Mouse (Mus musculus) limb, embryonic 11.5 days (tissue): ENCODE results near the gene Odr4. TPM values are rescaled to one million over a fixed set of nuclear protein-coding genes. Genes with fewer than 3 reads are reported as not detected.

Source experiments
- ATAC-seq: fragments of 200-750 bp; cut with Nextera tagmentation; 2 replicates; pipeline ENCODE4 v1.8.0; 2017; ENCODE audit warnings: low read depth; ENCODE audit not compliant: insufficient number of reproducible peaks, low FRiP score, low TSS enrichment
- DNase-seq: peaks from one replicate; pipeline ENCODE4 v3.0.0-alpha.2; 2015; ENCODE audit warnings: low spot score
- H3K27ac ChIP-seq: fragments of 300-500 bp; sonication (generic); replicated peaks from 2 replicates; pipeline ENCODE4 v1.5.1; 2014; ENCODE audit warnings: low read depth, mild to moderate bottlenecking, low read length
- H3K27me3 ChIP-seq: fragments of 300-500 bp; sonication (generic); 2 replicates; pipeline ENCODE4 v1.6.1; 2014; ENCODE audit warnings: mild to moderate bottlenecking, low read length, mixed read lengths; ENCODE audit not compliant: control insufficient read depth, insufficient read depth
- H3K36me3 ChIP-seq: fragments of 300-500 bp; sonication (generic); 2 replicates; pipeline ENCODE4 v1.6.1; 2014; ENCODE audit warnings: mild to moderate bottlenecking, low read length, moderate library complexity, mixed read lengths; ENCODE audit not compliant: control insufficient read depth, insufficient read depth
- H3K4me1 ChIP-seq: fragments of 300-500 bp; sonication (generic); 2 replicates; pipeline ENCODE4 v1.6.1; 2014; ENCODE audit warnings: low read length, mixed read lengths; ENCODE audit not compliant: control insufficient read depth, insufficient read depth
- H3K4me2 ChIP-seq: fragments of 300-500 bp; sonication (generic); 2 replicates; pipeline ENCODE4 v1.6.1; 2014; ENCODE audit warnings: low read depth, mild to moderate bottlenecking, moderate library complexity; ENCODE audit not compliant: severe bottlenecking
- H3K4me3 ChIP-seq: fragments of 300-500 bp; sonication (generic); 2 replicates; pipeline ENCODE4 v1.5.1; 2014; ENCODE audit warnings: low read depth, low read length
- H3K9ac ChIP-seq: fragments of 300-500 bp; sonication (generic); 2 replicates; pipeline ENCODE4 v1.6.1; 2014; ENCODE audit warnings: mild to moderate bottlenecking, low read length
- H3K9me3 ChIP-seq: fragments of 300-500 bp; sonication (generic); 2 replicates; pipeline ENCODE4 v1.6.1; 2016; ENCODE audit warnings: low read length; ENCODE audit not compliant: control insufficient read depth
- WGBS: fragments of 180-500 bp; shearing (Covaris S2); extraction: QIAGEN DNeasy Blood & Tissue Kit; methylation state at CpG from one replicate; pipeline ENCODE4 v1.1.7; 2014; 5-methylcytosine and 5-hydroxymethylcytosine counted together
- polyA plus RNA-seq: library from polyadenylated mRNA; unstranded; fragments of >200 nt; fragmentation: Nextera tagmentation; extraction: Ambion mirVana; gene quantifications from 2 replicates; pipeline ENCODE4 v1.2.1, GENCODE M21; 2014

The Odr4 gene
- polyA plus RNA-seq, 1 experiment from 2014 or later = 24.4 TPM

- ATAC-seq = no peak
- no peak overlapping the region for H3K4me3 ChIP-seq
- no peaks in the 10 kb centered on the region for H3K27me3 ChIP-seq
- H3K9ac ChIP-seq = no peak overlapping the region
- no peak overlapping the region for H3K4me2 ChIP-seq
- no peak for DNase-seq
- no peaks in the 10 kb centered on the region for H3K4me1 ChIP-seq
- H3K27ac ChIP-seq = no peak overlapping the region
- H3K36me3 ChIP-seq = 0 out of 2 replicates have a peak, but pooled peaks cover 4% of the 10 kb centered on the region
- WGBS = 95% methylated on average over 4 of the region's 4 CpGs
- H3K9me3 ChIP-seq = no peaks in the 10 kb centered on the region
These were observed 8.7 kb downstream of the Odr4 start for GRCm38 (mm10) chr1:150384138-150384537.

- no peak overlapping the region for H3K9ac ChIP-seq
- H3K27me3 ChIP-seq = no peaks in the 10 kb centered on the region
- no peak overlapping the region for H3K4me3 ChIP-seq
- no peaks in the 10 kb centered on the region for H3K9me3 ChIP-seq
- H3K4me1 ChIP-seq = no peaks in the 10 kb centered on the region
- WGBS = 86% methylated on average over 2 of the region's 2 CpGs
- H3K36me3 ChIP-seq = no peaks in the 10 kb centered on the region
- H3K4me2 ChIP-seq = no peak overlapping the region
- no peak overlapping the region for H3K27ac ChIP-seq
- no peak for DNase-seq
- no peak for ATAC-seq
These were observed 18.6 kb downstream of the Odr4 start for GRCm38 (mm10) chr1:150374247-150374646.

DNA sequence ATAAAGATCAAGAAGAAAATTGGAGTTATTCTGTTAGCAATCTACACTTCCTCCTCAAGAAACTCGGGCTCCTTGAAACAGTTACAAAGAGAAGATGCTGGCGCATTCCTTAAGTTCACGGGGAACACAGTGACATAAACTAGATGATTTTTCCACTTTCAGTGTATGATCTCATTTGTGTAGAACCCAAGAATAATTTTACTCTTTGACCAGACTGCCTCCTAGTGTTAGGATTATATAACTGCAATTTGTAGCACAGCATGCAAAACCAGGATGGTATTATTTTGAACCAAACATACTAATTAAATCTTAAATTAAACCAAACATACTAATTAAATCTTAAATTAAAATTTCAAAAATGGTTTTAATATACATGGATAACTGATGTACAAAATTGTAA lies 20.0 kb downstream of the Odr4 start:
- ATAC-seq = no peak
- Histone ChIP-seq H3K4me3 (no peak overlapping the region), H3K27ac (no peak overlapping the region), H3K9ac (no peak overlapping the region), H3K4me2 (no peak overlapping the region), H3K9me3 (no peaks in the 10 kb centered on the region), H3K27me3 (no peaks in the 10 kb centered on the region), H3K36me3 (no peaks in the 10 kb centered on the region), H3K4me1 (no peaks in the 10 kb centered on the region)
- 93% methylated on average over 3 of the region's 3 CpGs for WGBS
- DNase-seq = no peak

DNA sequence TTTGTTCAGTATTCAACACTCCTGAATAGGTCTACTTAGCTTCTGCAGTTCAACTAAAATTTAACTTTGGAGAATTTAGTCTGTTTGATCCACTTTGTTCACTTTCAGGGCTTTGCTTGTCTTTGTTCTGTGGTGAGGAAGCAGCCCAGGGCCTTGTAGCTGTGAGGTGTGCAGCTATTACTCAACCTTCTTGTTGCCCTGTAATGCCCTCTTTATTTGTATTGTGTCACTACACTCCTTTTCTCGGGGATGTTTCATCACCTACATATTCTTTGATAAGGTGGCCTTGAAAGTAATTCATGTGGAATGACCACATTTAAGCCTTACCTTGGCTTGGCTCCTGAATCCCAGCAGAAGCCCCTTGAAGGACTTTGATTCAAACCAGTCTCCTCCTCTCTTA lies 32.0 kb downstream of the Odr4 start:
- 85% methylated on average over 1 of the region's 1 CpGs for WGBS
- Histone ChIP-seq H3K9ac (no peak overlapping the region), H3K4me2 (no peak overlapping the region), H3K4me1 (no peaks in the 10 kb centered on the region), H3K4me3 (no peak overlapping the region), H3K9me3 (no peaks in the 10 kb centered on the region), H3K27ac (no peak overlapping the region), H3K27me3 (no peaks in the 10 kb centered on the region), H3K36me3 (no peaks in the 10 kb centered on the region; the same call in 1 of the 2 replicates)
- ATAC-seq (no peak), DNase-seq (no peak)

GRCm38 (mm10) chr1:150335111-150335510 lies 57.8 kb downstream of the Odr4 start:
- ATAC-seq (no peak), DNase-seq (no peak)
- Histone ChIP-seq H3K36me3 (no peaks in the 10 kb centered on the region), H3K4me3 (no peak overlapping the region), H3K4me1 (no peaks in the 10 kb centered on the region), H3K4me2 (no peak overlapping the region), H3K27me3 (no peaks in the 10 kb centered on the region), H3K27ac (no peak overlapping the region), H3K9me3 (no peaks in the 10 kb centered on the region), H3K9ac (no peak overlapping the region)
- WGBS = 72% methylated on average over 2 of the region's 2 CpGs

- WGBS = 96% methylated on average over 1 of the region's 1 CpGs
- DNase-seq (no peak), ATAC-seq (no peak)
- no peak within 1 kb of the TSS for H3K27ac ChIP-seq
- H3K27me3 ChIP-seq = no peaks in the 10 kb centered on the region
- no peak within 1 kb of the TSS for H3K9ac ChIP-seq
- no peaks in the 10 kb centered on the region for H3K4me1 ChIP-seq
- H3K9me3 ChIP-seq = no peaks in the 10 kb centered on the region
- H3K4me2 ChIP-seq = no peak within 1 kb of the TSS
- no peaks in the 10 kb centered on the region for H3K36me3 ChIP-seq
- H3K4me3 ChIP-seq = no peak within 1 kb of the TSS
These were observed 73.7 kb downstream of the Odr4 start, which contains the start of gene Pdc for GRCm38 (mm10) chr1:150319205-150319604. TSS of gene Pdc (plus strand) at chr1:150319417.

Other genes starting within 250 kb of the Odr4 start
- gene Pdc, start 73.7 kb downstream of the Odr4 start, polyA plus RNA-seq = not detected in 2 replicates
- 194 and 200 TPM in 2 replicates for gene Tpr, start 242 bp downstream of the Odr4 start, polyA plus RNA-seq
- gene Prg4, start 73.1 kb upstream of the Odr4 start, polyA plus RNA-seq = 0.64 and 1.0 TPM in 2 replicates